Mouse (Mus musculus): Measurements from ENCODE around the gene Prkci. TPM values are rescaled to one million over a fixed set of nuclear protein-coding genes. Genes with fewer than 3 reads are reported as not detected.

Prkci gene
- total RNA-seq, 4 experiments from 2014 or later, result 53.2 to 62.0 (median 57.1) TPM

Small RNA genes within 50 kb of the gene (microRNA-seq; reads per million reads assigned to microRNA genes)
- gene Mir7008, result 1.3 to 2.8 reads per million in 2 experiments

Other genes with a start within 250 kb of the Prkci start
- not detected for gene Samd7, start 249.5 kb upstream of the Prkci start, total RNA-seq (2022)
- 100 to 1,000 TPM in 1 of 4 experiments, 10 to 100 TPM in 3; 90.6 to 104 (median 95.9) TPM for gene Sec62, start 202.9 kb upstream of the Prkci start, total RNA-seq (2022)
- 1 to 10 TPM in 3 of 4 experiments, under 1 TPM in 1; 0.43 to 3.3 (median 2.2) TPM for gene Gpr160, start 139.8 kb upstream of the Prkci start, total RNA-seq (2022)
- 10 to 100 TPM; 38.8 to 48.7 (median 45.4) TPM for gene Phc3, start 26.3 kb upstream of the Prkci start, total RNA-seq (2022)
- gene Skil, start 99.3 kb downstream of the Prkci start, total RNA-seq (2022), result 10 to 100 TPM; 60.7 to 74.8 (median 65.5) TPM
- gene Cldn11, start 154.2 kb downstream of the Prkci start, total RNA-seq (2022), result 100 to 1,000 TPM in 3 of 4 experiments, 10 to 100 TPM in 1; 98.5 to 162 (median 138) TPM